Mouse (Mus musculus) adipocyte (in vitro differentiated cells): ENCODE measurements around the gene Tbc1d16.

Source experiments
- DNase-seq: peaks from one replicate; pipeline ENCODE4 v3.0.0-alpha.2; 2016; ENCODE audit warnings: low spot score

Tbc1d16 gene

GRCm38 (mm10) chr11:119207986-119208385 is 20.3 kb downstream of the Tbc1d16 start:
- DNase-seq = no peak

- DNase-seq = peak; percentile 85
Observed at GRCm38 (mm10) chr11:119206562-119206961, 21.7 kb downstream of the Tbc1d16 start.

GRCm38 (mm10) chr11:119205738-119206137 is 22.6 kb downstream of the Tbc1d16 start:
- no peak for DNase-seq

GRCm38 (mm10) chr11:119203423-119203822 is 24.9 kb downstream of the Tbc1d16 start:
- DNase-seq = peak; percentile 59

- DNase-seq = no peak
Observed at GRCm38 (mm10) chr11:119199233-119199601, 29.1 kb downstream of the Tbc1d16 start.

GRCm38 (mm10) chr11:119198564-119199232 is 29.6 kb downstream of the Tbc1d16 start:
- no peak for DNase-seq

- no peak for DNase-seq
Observed at GRCm38 (mm10) chr11:119197618-119198563, 30.4 kb downstream of the Tbc1d16 start.

GRCm38 (mm10) chr11:119192605-119193004 is 35.7 kb downstream of the Tbc1d16 start:
- no peak for DNase-seq

- peak; percentile 53 for DNase-seq
Observed at GRCm38 (mm10) chr11:119192176-119192575, 36.1 kb downstream of the Tbc1d16 start.

GRCm38 (mm10) chr11:119191606-119192081 is 36.7 kb downstream of the Tbc1d16 start:
- DNase-seq = no peak

GRCm38 (mm10) chr11:119190498-119190897 is 37.8 kb downstream of the Tbc1d16 start:
- peak; percentile 69 for DNase-seq

GRCm38 (mm10) chr11:119189319-119189718 is 39.0 kb downstream of the Tbc1d16 start:
- DNase-seq = no peak

- DNase-seq = peak; percentile 69
Observed at GRCm38 (mm10) chr11:119188389-119188788, 39.9 kb downstream of the Tbc1d16 start.

- DNase-seq = peak; percentile 19
Observed at GRCm38 (mm10) chr11:119187800-119188197, 40.5 kb downstream of the Tbc1d16 start.

GRCm38 (mm10) chr11:119186989-119187799 is 41.1 kb downstream of the Tbc1d16 start:
- peak; percentile 26 for DNase-seq

- DNase-seq = peak; percentile 88
Observed at GRCm38 (mm10) chr11:119186381-119186780, 41.9 kb downstream of the Tbc1d16 start.

- DNase-seq = no peak
Observed at GRCm38 (mm10) chr11:119183684-119184310, 44.5 kb downstream of the Tbc1d16 start.

- DNase-seq = no peak
Observed at GRCm38 (mm10) chr11:119181861-119182395, 46.4 kb downstream of the Tbc1d16 start.

GRCm38 (mm10) chr11:119180824-119181582 is 47.3 kb downstream of the Tbc1d16 start:
- no peak for DNase-seq

GRCm38 (mm10) chr11:119178317-119178716 is 50.0 kb downstream of the Tbc1d16 start:
- no peak for DNase-seq
